Mouse (Mus musculus) limb, embryonic 12.5 days (tissue): Measurements from ENCODE around the gene Fam114a1. TPM values are rescaled to one million over a fixed set of nuclear protein-coding genes. Genes with fewer than 3 reads are reported as not detected.

ENCODE experiments used
- ATAC-seq: fragments of 200-750 bp; cut with Nextera tagmentation; 2 replicates; pipeline ENCODE4 v1.8.0; 2017; ENCODE audit warnings: low read depth, moderate TSS enrichment; ENCODE audit not compliant: insufficient number of reproducible peaks, insufficient read depth, low FRiP score, low TSS enrichment
- H3K27ac ChIP-seq: fragments of 300-500 bp; sonication (generic); 2 replicates; pipeline ENCODE4 v1.5.1; 2016; ENCODE audit warnings: mild to moderate bottlenecking, moderate library complexity
- H3K27me3 ChIP-seq: fragments of 300-500 bp; sonication (generic); 2 replicates; pipeline ENCODE4 v1.6.1; 2016; ENCODE audit warnings: mild to moderate bottlenecking, moderate library complexity
- H3K36me3 ChIP-seq: fragments of 300-500 bp; sonication (generic); 2 replicates; pipeline ENCODE4 v1.6.1; 2016; ENCODE audit warnings: mild to moderate bottlenecking, moderate library complexity
- H3K4me1 ChIP-seq: fragments of 300-500 bp; sonication (generic); replicated peaks from 2 replicates; pipeline ENCODE4 v1.6.1; 2016
- H3K4me2 ChIP-seq: fragments of 300-500 bp; sonication (generic); 2 replicates; pipeline ENCODE4 v1.6.1; 2016; ENCODE audit warnings: mild to moderate bottlenecking, moderate library complexity
- H3K4me3 ChIP-seq: fragments of 300-500 bp; sonication (generic); replicated peaks from 2 replicates; pipeline ENCODE4 v1.5.1; 2016; ENCODE audit warnings: mild to moderate bottlenecking
- H3K9ac ChIP-seq: fragments of 300-500 bp; sonication (generic); replicated peaks from 2 replicates; pipeline ENCODE4 v1.6.1; 2016; ENCODE audit warnings: mild to moderate bottlenecking, moderate library complexity
- H3K9me3 ChIP-seq: fragments of 300-500 bp; sonication (generic); 2 replicates; pipeline ENCODE4 v1.6.1; 2016; ENCODE audit warnings: mild to moderate bottlenecking, moderate library complexity
- WGBS: fragments of 180-500 bp; shearing (Covaris S2); methylation state at CpG from one replicate; pipeline ENCODE4 v1.1.7; 2016; 5-methylcytosine and 5-hydroxymethylcytosine counted together
- polyA plus RNA-seq: library from polyadenylated mRNA; unstranded; fragments of >200 nt; fragmentation: Nextera tagmentation; extraction: Ambion mirVana; gene quantifications from 2 replicates; pipeline ENCODE4 v1.2.1, GENCODE M21; 2016

Gene Fam114a1
- polyA plus RNA-seq, 1 experiment from 2014 or later: 32.2 TPM

- 79% methylated on average over 2 of the region's 2 CpGs for WGBS
- no peak overlapping the region for H3K4me3 ChIP-seq
- no peaks in the 10 kb centered on the region for H3K27me3 ChIP-seq
- H3K4me2 ChIP-seq: no peak overlapping the region
- no peak overlapping the region for H3K27ac ChIP-seq
- H3K36me3 ChIP-seq: no peaks in the 10 kb centered on the region
- no peak for ATAC-seq
- no peaks in the 10 kb centered on the region for H3K4me1 ChIP-seq
- H3K9ac ChIP-seq: no peak overlapping the region
- no peaks in the 10 kb centered on the region for H3K9me3 ChIP-seq
Observed at GRCm38 (mm10) chr5:65059806-65060205, 89.9 kb downstream of the Fam114a1 start.

GRCm38 (mm10) chr5:65062236-65062635 lies 92.4 kb downstream of the Fam114a1 start:
- WGBS: 94% methylated on average over 4 of the region's 4 CpGs
- no peak overlapping the region for H3K4me2 ChIP-seq

GRCm38 (mm10) chr5:65063266-65063665 lies 93.4 kb downstream of the Fam114a1 start:
- ATAC-seq: no peak
- Histone ChIP-seq H3K27ac (no peak overlapping the region), H3K4me3 (no peak overlapping the region), H3K36me3 (no peaks in the 10 kb centered on the region), H3K4me2 (no peak overlapping the region), H3K27me3 (no peaks in the 10 kb centered on the region), H3K9me3 (no peaks in the 10 kb centered on the region), H3K4me1 (peaks cover 5% of the 10 kb centered on the region), H3K9ac (no peak overlapping the region)
- 89% methylated on average over 2 of the region's 2 CpGs for WGBS

More at GRCm38 (mm10) chr5:65062236-65062635, 92.4 kb downstream of the Fam114a1 start:
- Histone ChIP-seq H3K27ac (no peak overlapping the region), H3K4me3 (no peak overlapping the region), H3K27me3 (no peaks in the 10 kb centered on the region), H3K4me1 (no peaks in the 10 kb centered on the region), H3K36me3 (no peaks in the 10 kb centered on the region), H3K9ac (no peak overlapping the region), H3K9me3 (no peaks in the 10 kb centered on the region)
- no peak for ATAC-seq

GRCm38 (mm10) chr5:65068166-65068565 lies 98.3 kb downstream of the Fam114a1 start:
- ATAC-seq: no peak
- Histone ChIP-seq H3K4me3 (no peak overlapping the region), H3K36me3 (no peaks in the 10 kb centered on the region), H3K27ac (no peak overlapping the region), H3K4me2 (no peak overlapping the region), H3K4me1 (peaks cover 29% of the 10 kb centered on the region), H3K9ac (no peak overlapping the region), H3K9me3 (no peaks in the 10 kb centered on the region), H3K27me3 (no peaks in the 10 kb centered on the region)
- WGBS: 34% methylated on average over 6 of the region's 6 CpGs

- WGBS: 23% methylated on average over 11 of the region's 11 CpGs
- no peak overlapping the region for H3K4me3 ChIP-seq
- H3K4me1 ChIP-seq: peaks cover 29% of the 10 kb centered on the region
- H3K27me3 ChIP-seq: no peaks in the 10 kb centered on the region
- H3K4me2 ChIP-seq: peak overlapping the region; percentile 33
- no peak overlapping the region for H3K9ac ChIP-seq
- H3K9me3 ChIP-seq: no peaks in the 10 kb centered on the region
- H3K27ac ChIP-seq: peak overlapping the region; percentile 50; the same call in 1 of the 2 replicates
- ATAC-seq: no peak
- H3K36me3 ChIP-seq: no peaks in the 10 kb centered on the region
Observed at GRCm38 (mm10) chr5:65069872-65070271, 100.0 kb downstream of the Fam114a1 start.

GRCm38 (mm10) chr5:65071689-65072118 lies 101.8 kb downstream of the Fam114a1 start:
- WGBS: 28% methylated on average over 6 of the region's 6 CpGs
- no peak overlapping the region for H3K27ac ChIP-seq
- no peak overlapping the region for H3K4me3 ChIP-seq
- H3K4me2 ChIP-seq: no peak overlapping the region
- H3K9ac ChIP-seq: no peak overlapping the region
- H3K4me1 ChIP-seq: peaks cover 33% of the 10 kb centered on the region
- H3K9me3 ChIP-seq: no peaks in the 10 kb centered on the region
- ATAC-seq: no peak
- no peaks in the 10 kb centered on the region for H3K36me3 ChIP-seq
- H3K27me3 ChIP-seq: no peaks in the 10 kb centered on the region

- Histone ChIP-seq H3K27me3 (no peaks in the 10 kb centered on the region), H3K36me3 (no peaks in the 10 kb centered on the region), H3K4me1 (peaks cover 32% of the 10 kb centered on the region), H3K4me3 (no peak overlapping the region), H3K9ac (no peak overlapping the region), H3K27ac (no peak overlapping the region), H3K9me3 (no peaks in the 10 kb centered on the region), H3K4me2 (no peak overlapping the region)
- no peak for ATAC-seq
- WGBS: 78% methylated on average over 4 of the region's 4 CpGs
Observed at GRCm38 (mm10) chr5:65073247-65073646, 103.4 kb downstream of the Fam114a1 start.

- peaks cover 20% of the 10 kb centered on the region for H3K4me1 ChIP-seq
- no peak overlapping the region for H3K27ac ChIP-seq
- no peak overlapping the region for H3K4me2 ChIP-seq
- WGBS: 60% methylated on average over 7 of the region's 7 CpGs
- H3K36me3 ChIP-seq: no peaks in the 10 kb centered on the region
- no peak for ATAC-seq
- no peaks in the 10 kb centered on the region for H3K9me3 ChIP-seq
- no peak overlapping the region for H3K9ac ChIP-seq
- H3K27me3 ChIP-seq: no peaks in the 10 kb centered on the region
- H3K4me3 ChIP-seq: no peak overlapping the region
Observed at GRCm38 (mm10) chr5:65074693-65075092, 104.8 kb downstream of the Fam114a1 start.

- no peak overlapping the region for H3K4me3 ChIP-seq
- 77% methylated on average over 2 of the region's 2 CpGs for WGBS
- H3K27ac ChIP-seq: no peak overlapping the region
- H3K4me1 ChIP-seq: peaks cover 8% of the 10 kb centered on the region; the same call in 1 of the 2 replicates
- no peak for ATAC-seq
- H3K9me3 ChIP-seq: no peaks in the 10 kb centered on the region
- no peaks in the 10 kb centered on the region for H3K36me3 ChIP-seq
- H3K27me3 ChIP-seq: no peaks in the 10 kb centered on the region
- H3K9ac ChIP-seq: no peak overlapping the region
- no peak overlapping the region for H3K4me2 ChIP-seq
Observed at GRCm38 (mm10) chr5:65076087-65076486, 106.2 kb downstream of the Fam114a1 start.

GRCm38 (mm10) chr5:65076748-65077147 lies 106.9 kb downstream of the Fam114a1 start:
- H3K4me3 ChIP-seq: no peak overlapping the region
- no peak overlapping the region for H3K27ac ChIP-seq
- WGBS: 14% methylated on average over 3 of the region's 3 CpGs
- H3K9me3 ChIP-seq: no peaks in the 10 kb centered on the region
- peaks cover 8% of the 10 kb centered on the region; the same call in 1 of the 2 replicates for H3K4me1 ChIP-seq
- no peaks in the 10 kb centered on the region for H3K27me3 ChIP-seq
- no peak overlapping the region for H3K9ac ChIP-seq
- ATAC-seq: no peak
- no peak overlapping the region for H3K4me2 ChIP-seq
- H3K36me3 ChIP-seq: no peaks in the 10 kb centered on the region

GRCm38 (mm10) chr5:65078081-65078480 lies 108.2 kb downstream of the Fam114a1 start:
- H3K4me1 ChIP-seq: peaks cover 8% of the 10 kb centered on the region; the same call in 1 of the 2 replicates
- H3K27me3 ChIP-seq: no peaks in the 10 kb centered on the region
- no peaks in the 10 kb centered on the region for H3K36me3 ChIP-seq
- no peak overlapping the region for H3K27ac ChIP-seq
- WGBS: 88% methylated on average over 4 of the region's 4 CpGs
- ATAC-seq: no peak
- no peak overlapping the region for H3K9ac ChIP-seq
- H3K4me3 ChIP-seq: no peak overlapping the region
- H3K4me2 ChIP-seq: no peak overlapping the region
- no peaks in the 10 kb centered on the region for H3K9me3 ChIP-seq

GRCm38 (mm10) chr5:65079881-65080280 lies 110.0 kb downstream of the Fam114a1 start:
- WGBS: 76% methylated on average over 9 of the region's 9 CpGs
- no peaks in the 10 kb centered on the region for H3K27me3 ChIP-seq
- no peak overlapping the region for H3K27ac ChIP-seq
- no peaks in the 10 kb centered on the region for H3K36me3 ChIP-seq
- no peak for ATAC-seq
- H3K4me1 ChIP-seq: peaks cover 8% of the 10 kb centered on the region; the same call in 1 of the 2 replicates
- H3K4me2 ChIP-seq: no peak overlapping the region
- no peak overlapping the region for H3K4me3 ChIP-seq
- no peak overlapping the region for H3K9ac ChIP-seq
- no peaks in the 10 kb centered on the region for H3K9me3 ChIP-seq
